Mouse (Mus musculus) left cerebral cortex, postnatal 4 days (tissue): ENCODE measurements at regions not wholly inside any gene's neighbourhood (a gene's known extent, or its start where the extent isn't known, plus 50 kb on each side); places are given as distances from the start of the nearest gene placed in this dataset.
A peak's percentile ranks its signal among the peaks of the same experiment; 100 is the strongest.

Source experiments
- DNase-seq: peaks from one replicate; pipeline ENCODE4 v3.0.0-alpha.2; 2022
- intact Hi-C: fragments of 180-260 bp; cut with DNase I; formaldehyde crosslinking; loops from one replicate; pipeline ENCODE4 v1.15.1; 2025

- intact Hi-C loops: no loop called here
These were observed 60.0 kb upstream of the Ajap1 start for GRCm38 (mm10) chr4:153542631-153543031.

GRCm38 (mm10) chr4:153543900-153544648 is 61.5 kb upstream of the Ajap1 start:
- no peak for DNase-seq
- intact Hi-C loops: no loop called here

More at GRCm38 (mm10) chr4:153542631-153543031, 60.0 kb upstream of the Ajap1 start:
- no peak for DNase-seq

DNA sequence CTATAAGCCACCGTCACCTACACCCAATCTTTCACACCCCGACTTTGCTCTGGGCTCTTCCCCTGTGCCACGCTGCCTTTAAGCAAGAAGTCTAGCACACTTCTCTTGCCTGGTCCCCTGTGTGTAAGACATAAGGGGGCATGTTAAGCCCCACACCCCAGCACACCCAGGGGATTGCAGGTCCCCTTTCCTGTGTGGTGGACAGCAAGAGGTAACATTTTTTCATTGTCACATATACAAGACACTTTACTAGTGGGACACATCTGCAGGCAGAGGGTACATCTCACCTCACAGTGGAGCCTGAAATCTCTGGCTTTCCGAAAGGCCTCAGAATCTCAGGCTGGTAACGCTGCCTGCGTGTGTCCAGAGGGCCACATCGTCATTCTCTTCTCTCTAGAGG is 64.1 kb upstream of the Ajap1 start:
- no peak for DNase-seq
- intact Hi-C loops: no loop called here

DNA sequence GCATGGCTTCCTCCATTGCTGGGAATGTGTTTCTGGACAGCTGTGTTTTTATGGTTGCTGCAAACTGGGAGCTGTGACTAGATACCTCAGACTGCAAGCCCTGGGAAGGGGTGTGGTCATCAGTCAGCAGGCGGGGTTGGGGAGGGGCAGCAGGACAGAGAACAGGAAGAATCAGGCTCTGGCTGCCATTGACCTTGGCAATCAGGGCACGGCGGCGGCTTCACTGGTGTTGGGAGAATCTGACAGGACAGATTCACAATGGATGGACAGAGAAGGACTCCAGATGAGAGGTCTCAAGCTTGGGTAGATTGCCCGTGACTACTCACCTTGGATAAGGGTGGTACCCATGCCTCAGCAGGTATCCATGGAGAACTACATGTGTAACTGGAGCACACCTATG is 64.5 kb upstream of the Ajap1 start:
- intact Hi-C loops: no loop called here
- no peak for DNase-seq

DNA sequence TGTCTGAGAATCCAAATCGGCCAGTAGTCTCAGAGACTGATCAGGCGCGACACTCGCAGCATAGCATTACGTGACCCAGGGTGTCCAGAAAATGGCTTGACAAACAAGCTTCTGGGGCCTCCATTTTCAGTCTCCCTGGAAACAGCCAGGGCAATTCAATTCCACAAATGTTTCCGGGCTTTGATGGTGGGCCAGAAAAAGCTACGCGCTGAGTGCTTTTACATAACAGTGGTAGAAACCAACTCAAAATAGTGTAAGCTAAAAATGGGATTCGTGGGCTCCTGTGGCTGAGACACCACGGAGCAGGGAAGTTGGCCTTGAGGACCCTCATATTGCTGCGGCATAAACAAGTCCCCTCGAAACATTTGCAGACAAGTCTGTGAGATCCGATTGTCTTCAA is 65.3 kb upstream of the Ajap1 start:
- DNase-seq: no peak
- intact Hi-C loops: no loop called here

DNA sequence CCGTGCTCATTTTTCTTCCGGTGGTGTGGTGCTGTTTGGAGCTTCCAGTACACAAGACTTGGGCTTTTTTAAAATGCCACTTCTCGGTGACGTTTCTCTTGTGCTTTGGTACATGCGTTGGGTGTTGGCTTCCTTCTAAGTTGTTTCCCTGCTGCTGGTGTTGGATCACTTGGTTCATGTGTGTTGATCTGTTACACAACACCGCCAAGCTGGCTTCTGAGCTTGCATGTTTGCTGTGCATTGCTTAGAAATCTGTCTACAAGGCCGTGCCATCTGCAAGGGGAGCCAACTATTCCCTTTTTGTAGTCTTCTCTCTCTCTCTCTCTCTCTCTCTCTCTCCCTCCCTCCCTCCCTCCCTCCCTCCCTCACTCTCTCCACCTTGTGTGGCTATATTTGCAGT is 68.7 kb upstream of the Ajap1 start:
- DNase-seq: no peak
- intact Hi-C loops: no loop called here

- intact Hi-C loops: no loop called here
- no peak for DNase-seq
These were observed 69.9 kb upstream of the Ajap1 start for GRCm38 (mm10) chr4:153552483-153552882.

- intact Hi-C loops: no loop called here
- DNase-seq: peak; percentile 10
These were observed 75.4 kb upstream of the Ajap1 start for GRCm38 (mm10) chr4:153557812-153558608.

DNA sequence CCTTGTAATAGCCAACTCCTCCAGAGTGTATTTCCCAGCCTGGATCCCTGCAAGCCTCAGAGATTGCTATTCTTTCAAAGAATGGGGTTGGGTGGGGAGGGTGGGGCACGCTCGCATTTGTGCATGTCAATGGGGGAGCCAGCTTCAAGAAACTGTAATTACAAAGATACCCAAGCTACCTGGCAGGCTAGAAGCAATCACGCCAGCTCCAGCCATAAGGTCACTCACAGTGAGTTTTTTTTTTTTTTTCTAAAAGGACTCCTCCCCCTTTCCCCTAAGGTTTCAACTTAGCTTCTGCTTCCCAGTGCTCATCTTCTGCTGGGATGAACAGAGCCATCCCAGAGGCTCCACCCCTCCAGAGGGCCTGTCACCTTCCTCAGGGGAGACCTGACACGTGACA is 77.0 kb upstream of the Ajap1 start:
- no peak for DNase-seq
- intact Hi-C loops: no loop called here

- no peak for DNase-seq
- intact Hi-C loops: no loop called here
These were observed 77.6 kb upstream of the Ajap1 start for GRCm38 (mm10) chr4:153560193-153560592.

- no peak for DNase-seq
- intact Hi-C loops: no loop called here
These were observed 78.3 kb upstream of the Ajap1 start for GRCm38 (mm10) chr4:153560956-153561355.

DNA sequence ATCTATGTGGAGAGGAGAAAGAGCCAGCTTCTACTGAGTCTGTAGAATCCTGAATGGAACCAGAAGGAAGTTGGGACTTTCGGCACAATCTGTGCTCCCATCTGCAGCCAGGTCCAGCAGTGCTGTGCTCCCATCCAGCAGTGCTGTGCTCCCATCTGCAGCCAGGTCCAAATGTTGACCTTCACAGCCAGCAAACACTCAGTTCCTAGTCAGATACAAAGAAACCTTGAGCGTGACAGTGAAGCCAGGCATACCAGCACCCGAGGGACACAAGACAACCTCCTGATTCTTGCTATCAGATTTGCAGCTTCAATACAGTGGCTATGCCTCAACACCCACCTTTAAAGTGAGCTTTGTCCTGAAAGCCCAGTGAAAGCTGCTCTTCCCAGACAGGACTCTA is 79.4 kb upstream of the Ajap1 start:
- intact Hi-C loops: no loop called here
- DNase-seq: no peak

DNA sequence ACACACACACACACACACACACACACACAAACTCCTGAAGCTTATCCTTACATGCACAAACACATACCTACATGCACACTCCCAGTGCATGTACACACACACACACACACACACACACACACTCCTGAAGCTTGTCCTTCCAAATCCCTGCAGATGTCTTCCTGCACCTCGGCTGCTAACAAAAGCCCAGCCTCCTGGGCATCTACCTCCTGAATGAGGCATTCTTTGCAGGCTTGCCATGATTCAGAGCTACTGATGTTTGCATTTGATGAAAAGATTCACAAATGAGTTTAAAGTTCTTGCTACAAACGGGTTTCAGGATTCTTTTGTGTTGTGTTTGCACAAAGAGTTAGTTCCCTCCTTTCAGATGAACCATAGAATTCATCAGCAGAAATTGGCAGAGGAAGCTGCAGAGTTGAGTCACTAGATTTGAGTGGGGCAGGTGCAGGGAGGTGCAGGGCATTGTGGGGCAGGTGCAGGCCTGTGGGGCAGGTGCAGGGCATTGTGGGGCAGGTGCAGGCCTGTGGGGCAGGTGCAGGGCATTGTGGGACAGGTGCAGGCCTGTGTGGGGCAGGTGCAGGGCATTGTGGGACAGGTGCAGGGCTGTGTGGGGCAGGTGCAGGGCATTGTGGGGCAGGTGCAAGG is 84.8 kb upstream of the Ajap1 start:
- no peak for DNase-seq
- intact Hi-C loops: no loop called here

- intact Hi-C loops: no loop called here
- peak; percentile 25 for DNase-seq
These were observed 90.7 kb upstream of the Ajap1 start for GRCm38 (mm10) chr4:153573180-153573769.

- DNase-seq: no peak
- intact Hi-C loops: no loop called here
These were observed 110.7 kb upstream of the Ajap1 start for GRCm38 (mm10) chr4:153593291-153593690.

DNA sequence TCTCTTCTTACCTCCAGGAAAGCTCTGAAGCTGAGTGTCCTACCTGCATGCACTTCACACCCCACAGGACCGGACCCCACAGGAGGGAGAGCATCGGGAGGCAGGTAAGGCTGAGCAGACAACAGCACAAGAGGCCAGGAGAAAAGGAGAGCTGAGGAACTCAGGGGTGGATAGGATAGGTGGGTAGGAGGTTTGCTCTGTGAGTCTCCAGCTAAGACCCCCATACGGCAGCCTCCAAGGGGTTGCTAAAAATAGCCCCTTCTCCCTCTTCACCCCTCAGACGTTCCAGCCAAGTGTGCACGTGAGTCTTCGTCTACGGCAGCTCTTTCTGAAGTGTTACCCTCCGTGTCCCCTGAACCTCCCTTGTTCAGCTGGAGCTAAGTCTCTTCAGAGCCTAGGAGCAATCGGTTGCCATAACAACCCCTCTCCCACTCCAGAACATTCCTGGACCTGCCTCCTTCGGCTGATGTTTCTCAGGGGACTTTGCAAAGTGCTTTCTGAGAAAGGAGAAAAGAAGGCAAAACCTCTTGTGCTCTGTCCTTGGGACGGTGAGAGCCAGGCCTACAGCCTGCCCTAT is 117.3 kb upstream of the Ajap1 start:
- DNase-seq: no peak
- intact Hi-C loops: no loop called here

DNA sequence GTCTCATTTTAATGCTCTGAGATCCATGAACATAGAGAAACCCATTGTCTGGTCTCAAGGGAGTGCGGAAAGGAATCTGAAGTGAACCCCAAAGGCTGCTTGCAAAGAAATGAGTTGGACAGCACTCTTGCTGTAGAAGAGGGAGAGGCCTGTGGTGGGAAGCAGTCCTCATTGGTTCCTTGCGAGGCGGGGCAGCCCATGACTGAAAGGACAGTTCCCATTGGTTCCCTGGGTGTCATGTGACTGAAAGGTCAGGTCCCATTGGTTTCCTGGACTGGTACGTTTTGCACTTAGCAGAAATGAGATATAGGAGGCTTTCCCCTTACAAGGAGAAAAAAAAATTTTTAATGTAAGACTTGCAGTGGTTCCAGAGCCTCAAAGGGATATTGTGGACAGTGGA is 119.9 kb upstream of the Ajap1 start:
- DNase-seq: no peak
- intact Hi-C loops: no loop called here

DNA sequence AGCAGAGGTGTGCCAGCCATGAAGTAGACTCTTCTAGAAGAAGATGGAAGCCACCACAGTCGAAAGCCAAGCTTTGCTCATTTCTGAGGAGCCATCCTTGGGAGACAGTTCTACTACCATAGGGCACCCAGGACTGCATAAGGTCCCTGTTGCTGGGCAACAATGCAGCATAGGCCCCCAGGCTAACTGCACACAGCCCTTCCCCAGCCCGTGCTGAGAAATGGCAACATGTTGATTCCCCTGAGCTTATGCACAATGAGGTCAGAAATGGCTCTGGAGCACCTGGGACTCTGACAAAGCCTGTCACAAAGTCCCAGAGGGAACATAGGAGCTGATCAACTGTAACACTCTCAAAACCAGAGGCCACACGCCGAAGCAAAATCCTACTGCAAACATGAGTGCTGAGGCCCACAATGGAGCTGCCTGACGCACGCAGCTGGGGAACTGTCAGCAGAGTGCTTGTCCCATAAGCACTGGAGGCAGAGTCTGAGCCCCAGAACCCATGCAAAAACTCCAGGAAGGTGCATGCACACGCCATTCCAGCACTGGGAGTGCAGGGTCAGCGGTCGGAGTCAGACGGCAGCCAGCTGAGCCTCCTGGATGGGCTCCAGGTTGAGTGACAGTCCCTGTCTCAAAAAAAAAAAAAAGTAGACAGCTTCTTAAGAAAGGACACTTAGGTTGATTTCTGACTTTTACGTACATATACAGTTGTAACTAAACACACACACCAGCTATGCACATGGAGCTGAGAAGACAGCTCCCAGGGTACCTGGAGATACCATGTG is 120.6 kb upstream of the Ajap1 start:
- intact Hi-C loops: no loop called here
- DNase-seq: peak; percentile 30

GRCm38 (mm10) chr4:153603936-153604335 is 121.3 kb upstream of the Ajap1 start:
- intact Hi-C loops: no loop called here
- peak; percentile 67 for DNase-seq
